Mouse (Mus musculus) liver, embryonic 13.5 days (tissue): ENCODE measurements around the gene Rabgef1. TPM values are rescaled to one million over a fixed set of nuclear protein-coding genes. Genes with fewer than 3 reads are reported as not detected.

Experiments used
- ATAC-seq: fragments of 200-750 bp; cut with Nextera tagmentation; 2 replicates; pipeline ENCODE4 v1.8.0; 2017; ENCODE audit warnings: low read depth, mild to moderate bottlenecking, moderate number of reproducible peaks, moderate library complexity
- DNase-seq: peaks from one replicate; pipeline ENCODE4 v3.0.0; 2022
- H3K27ac ChIP-seq: fragments of 300-500 bp; sonication (generic); 2 replicates; pipeline ENCODE4 v1.5.1; 2015; ENCODE audit warnings: moderate library complexity, mild to moderate bottlenecking, inconsistent platforms
- H3K27me3 ChIP-seq: fragments of 300-500 bp; sonication (generic); 2 replicates; pipeline ENCODE4 v1.6.1; 2015; ENCODE audit warnings: mild to moderate bottlenecking, inconsistent platforms
- H3K36me3 ChIP-seq: fragments of 300-500 bp; sonication (generic); 2 replicates; pipeline ENCODE4 v1.6.1; 2015; ENCODE audit warnings: mild to moderate bottlenecking, inconsistent platforms
- H3K4me1 ChIP-seq: fragments of 300-500 bp; sonication (generic); replicated peaks from 2 replicates; pipeline ENCODE4 v1.6.1; 2015; ENCODE audit warnings: inconsistent platforms
- H3K4me2 ChIP-seq: fragments of 300-500 bp; sonication (generic); 2 replicates; pipeline ENCODE4 v1.6.1; 2015; ENCODE audit warnings: inconsistent platforms, mild to moderate bottlenecking, moderate library complexity
- H3K4me3 ChIP-seq: fragments of 300-500 bp; sonication (generic); replicated peaks from 2 replicates; pipeline ENCODE4 v1.5.1; 2015; ENCODE audit warnings: mild to moderate bottlenecking, inconsistent platforms
- H3K9ac ChIP-seq: fragments of 300-500 bp; sonication (generic); 2 replicates; pipeline ENCODE4 v1.6.1; 2015; ENCODE audit warnings: mild to moderate bottlenecking, inconsistent platforms
- H3K9me3 ChIP-seq: fragments of 300-500 bp; sonication (generic); replicated peaks from 2 replicates; pipeline ENCODE4 v1.6.1; 2016; ENCODE audit warnings: inconsistent platforms
- WGBS: fragments of 180-500 bp; shearing (Covaris S2); methylation state at CpG from one replicate; pipeline ENCODE4 v1.1.7; 2015; ENCODE audit not compliant: insufficient replicate concordance; 5-methylcytosine and 5-hydroxymethylcytosine counted together
- polyA plus RNA-seq: library from polyadenylated mRNA; unstranded; fragments of >200 nt; fragmentation: Nextera tagmentation; extraction: Ambion mirVana; gene quantifications from 2 replicates; pipeline ENCODE4 v1.2.1, GENCODE M21; 2015

Rabgef1 gene
- polyA plus RNA-seq: 26.0 and 30.7 TPM in 2 replicates

GRCm38 (mm10) chr5:130171423-130171954 is at the start of gene Rabgef1:
Gene Rabgef1, plus strand, starts transcription at chr5:130171798.
- ATAC-seq: peak; percentile 86
- H3K36me3 ChIP-seq: no peaks in the 10 kb centered on the region
- WGBS: under 1% methylated on average over 57 of the region's 62 CpGs

DNA sequence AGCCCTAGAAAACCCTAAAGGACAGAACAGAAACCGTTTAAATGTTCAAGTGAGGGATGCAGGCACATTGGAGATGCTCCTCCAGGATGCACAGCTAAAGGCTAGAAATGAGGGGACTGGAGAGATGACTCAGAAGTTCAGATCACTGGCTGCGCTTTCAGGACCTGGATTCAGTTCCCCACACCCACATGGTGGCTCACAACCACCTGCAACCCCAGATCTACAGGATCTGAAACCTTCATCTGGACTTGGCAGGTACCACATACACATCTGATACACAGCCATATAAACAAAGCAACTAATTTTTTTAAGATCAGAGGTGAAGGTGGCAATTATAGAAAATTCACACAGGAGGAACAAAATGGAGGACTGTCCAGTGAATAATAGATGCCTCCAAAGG is 49.2 kb upstream of the Rabgef1 start:
- no peak overlapping the region for H3K4me3 ChIP-seq
- no peak for ATAC-seq
- H3K9ac ChIP-seq: no peak overlapping the region
- no peaks in the 10 kb centered on the region for H3K9me3 ChIP-seq
- no peak for DNase-seq
- H3K27ac ChIP-seq: no peak overlapping the region
- 72% methylated on average over 2 of the region's 2 CpGs for WGBS
- H3K4me2 ChIP-seq: no peak overlapping the region
- no peaks in the 10 kb centered on the region for H3K27me3 ChIP-seq
- H3K4me1 ChIP-seq: no peaks in the 10 kb centered on the region
- H3K36me3 ChIP-seq: 0 out of 2 replicates have a peak, but pooled peaks cover 1% of the 10 kb centered on the region

More at GRCm38 (mm10) chr5:130171423-130171954, at the start of gene Rabgef1:
- peak within 1 kb of the TSS; percentile 100 for H3K27ac ChIP-seq
- no peaks in the 10 kb centered on the region for H3K27me3 ChIP-seq
- peak; percentile 87 for DNase-seq
- H3K4me2 ChIP-seq: peak within 1 kb of the TSS; percentile 85
- H3K4me1 ChIP-seq: peaks cover 73% of the 10 kb centered on the region
- H3K9me3 ChIP-seq: no peaks in the 10 kb centered on the region
- peak within 1 kb of the TSS; percentile 96 for H3K4me3 ChIP-seq
- peak within 1 kb of the TSS; percentile 99 for H3K9ac ChIP-seq

GRCm38 (mm10) chr5:130124271-130124670 is 47.3 kb upstream of the Rabgef1 start:
- no peak for ATAC-seq
- Histone ChIP-seq H3K9me3 (no peaks in the 10 kb centered on the region), H3K36me3 (no peaks in the 10 kb centered on the region), H3K27ac (no peak overlapping the region), H3K4me3 (no peak overlapping the region), H3K4me2 (no peak overlapping the region), H3K27me3 (no peaks in the 10 kb centered on the region), H3K4me1 (no peaks in the 10 kb centered on the region), H3K9ac (no peak overlapping the region)
- no peak for DNase-seq
- WGBS: 79% methylated on average over 5 of the region's 5 CpGs

DNA sequence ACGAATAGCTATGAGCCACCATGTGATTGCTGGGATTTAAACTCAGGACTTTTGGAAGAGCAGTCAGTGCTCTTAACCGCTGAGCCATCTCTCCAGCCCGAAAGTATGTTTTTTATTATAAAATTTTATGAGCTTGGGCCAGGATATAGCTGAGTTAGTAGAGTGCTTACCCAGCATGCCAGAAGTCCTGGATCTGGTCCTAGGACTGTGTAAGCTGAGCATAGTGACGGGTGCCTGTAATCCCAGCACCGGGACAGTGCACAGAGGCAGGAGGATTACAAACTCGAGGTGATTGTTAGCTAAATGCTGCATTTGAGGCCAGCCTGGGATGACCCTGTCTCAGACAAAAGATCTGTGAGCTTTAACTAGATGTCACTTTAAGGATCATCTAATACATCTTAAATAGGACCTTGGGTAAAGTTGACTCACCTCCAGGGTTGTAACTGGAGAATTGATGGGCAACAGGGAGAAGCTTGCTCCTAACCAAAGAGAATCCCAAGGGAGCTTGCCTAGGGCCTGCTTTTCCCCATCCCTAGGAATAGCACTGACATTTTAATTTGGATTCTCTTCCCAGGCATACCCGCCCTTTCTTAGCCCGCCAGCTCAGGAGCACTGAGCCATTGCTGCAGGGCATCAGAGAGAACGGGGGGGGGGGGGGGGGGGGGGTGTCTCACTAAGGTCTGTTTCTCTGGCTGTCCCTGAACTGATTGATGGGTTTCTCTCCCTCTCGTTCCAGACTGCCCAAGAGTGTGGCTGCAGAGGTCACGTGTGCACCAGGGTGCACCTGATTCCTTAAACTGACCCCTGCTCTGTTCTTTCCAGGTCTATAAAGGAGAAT is 42.7 kb upstream of the Rabgef1 start:
- DNase-seq (no peak), ATAC-seq (no peak)
- no peaks in the 10 kb centered on the region for H3K9me3 ChIP-seq
- H3K4me2 ChIP-seq: no peak overlapping the region
- WGBS: 68% methylated on average over 10 of the region's 11 CpGs
- H3K9ac ChIP-seq: no peak overlapping the region
- no peaks in the 10 kb centered on the region for H3K4me1 ChIP-seq
- peaks cover 9% of the 10 kb centered on the region; the same call in 1 of the 2 replicates for H3K36me3 ChIP-seq
- H3K27me3 ChIP-seq: no peaks in the 10 kb centered on the region
- no peak overlapping the region for H3K4me3 ChIP-seq
- H3K27ac ChIP-seq: no peak overlapping the region

- Histone ChIP-seq H3K4me2 (no peak overlapping the region), H3K9ac (no peak overlapping the region), H3K36me3 (peaks cover 9% of the 10 kb centered on the region; the same call in 1 of the 2 replicates), H3K9me3 (no peaks in the 10 kb centered on the region), H3K27ac (no peak overlapping the region), H3K27me3 (no peaks in the 10 kb centered on the region), H3K4me1 (no peaks in the 10 kb centered on the region), H3K4me3 (no peak overlapping the region)
- no peak for DNase-seq
- no peak for ATAC-seq
- 59% methylated on average over 5 of the region's 5 CpGs for WGBS
Measured at GRCm38 (mm10) chr5:130129524-130129793, 42.1 kb upstream of the Rabgef1 start.

GRCm38 (mm10) chr5:130136597-130136996 is 35.0 kb upstream of the Rabgef1 start:
- Histone ChIP-seq H3K4me3 (no peak overlapping the region), H3K27me3 (peaks cover 3% of the 10 kb centered on the region; the same call in 1 of the 2 replicates), H3K4me1 (peaks cover 8% of the 10 kb centered on the region; the same call in 1 of the 2 replicates), H3K9ac (no peak overlapping the region), H3K9me3 (no peaks in the 10 kb centered on the region), H3K27ac (no peak overlapping the region), H3K4me2 (no peak overlapping the region), H3K36me3 (0 out of 2 replicates have a peak, but pooled peaks cover 7% of the 10 kb centered on the region)
- no peak for ATAC-seq
- 87% methylated on average over 13 of the region's 13 CpGs for WGBS
- no peak for DNase-seq

GRCm38 (mm10) chr5:130139393-130139792 is 32.2 kb upstream of the Rabgef1 start:
- H3K9me3 ChIP-seq: no peaks in the 10 kb centered on the region
- 0 out of 2 replicates have a peak, but pooled peaks cover 7% of the 10 kb centered on the region for H3K36me3 ChIP-seq
- 18% methylated on average over 8 of the region's 8 CpGs for WGBS
- H3K4me1 ChIP-seq: peaks cover 23% of the 10 kb centered on the region
- no peak overlapping the region for H3K9ac ChIP-seq
- peaks cover 10% of the 10 kb centered on the region; the same call in 1 of the 2 replicates for H3K27me3 ChIP-seq
- no peak for ATAC-seq
- H3K4me2 ChIP-seq: no peak overlapping the region
- peak; percentile 57 for DNase-seq
- no peak overlapping the region for H3K27ac ChIP-seq
- H3K4me3 ChIP-seq: no peak overlapping the region

- ATAC-seq (no peak), DNase-seq (no peak)
- Histone ChIP-seq H3K4me2 (no peak overlapping the region), H3K9ac (no peak overlapping the region), H3K4me3 (no peak overlapping the region), H3K36me3 (0 out of 2 replicates have a peak, but pooled peaks cover 2% of the 10 kb centered on the region), H3K27ac (no peak overlapping the region), H3K4me1 (peaks cover 32% of the 10 kb centered on the region), H3K27me3 (peaks cover 10% of the 10 kb centered on the region; the same call in 1 of the 2 replicates), H3K9me3 (no peaks in the 10 kb centered on the region)
- WGBS: 57% methylated on average over 5 of the region's 5 CpGs
Measured at GRCm38 (mm10) chr5:130141138-130141537, 30.5 kb upstream of the Rabgef1 start.

DNA sequence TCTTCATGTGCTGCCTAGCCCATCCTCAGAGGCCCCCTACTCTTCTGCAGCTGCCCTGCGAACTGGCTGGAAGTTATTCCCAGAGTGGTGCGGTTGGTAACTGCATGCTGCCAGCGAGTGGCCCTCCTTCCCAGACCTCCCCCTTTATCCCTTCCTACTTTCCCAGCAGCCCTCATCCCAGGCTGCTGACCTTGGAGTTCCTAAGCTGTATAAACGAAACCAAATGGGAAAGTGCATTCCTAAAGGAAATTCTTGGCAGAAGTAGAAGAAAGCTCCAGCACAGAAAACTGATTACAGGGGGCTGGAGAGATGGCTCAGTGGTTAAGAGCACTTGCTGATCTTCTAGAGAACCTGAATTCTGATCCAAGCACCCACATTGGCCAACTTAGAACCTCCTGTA is 29.6 kb upstream of the Rabgef1 start:
- ATAC-seq (no peak), DNase-seq (no peak)
- Histone ChIP-seq H3K4me2 (no peak overlapping the region), H3K9me3 (no peaks in the 10 kb centered on the region), H3K36me3 (no peaks in the 10 kb centered on the region), H3K4me1 (peaks cover 39% of the 10 kb centered on the region), H3K27me3 (peaks cover 10% of the 10 kb centered on the region; the same call in 1 of the 2 replicates), H3K4me3 (no peak overlapping the region), H3K27ac (no peak overlapping the region), H3K9ac (no peak overlapping the region)
- WGBS: 55% methylated on average over 4 of the region's 4 CpGs

- Histone ChIP-seq H3K27me3 (peaks cover 10% of the 10 kb centered on the region; the same call in 1 of the 2 replicates), H3K9ac (no peak overlapping the region), H3K9me3 (no peaks in the 10 kb centered on the region), H3K36me3 (peaks cover 9% of the 10 kb centered on the region; the same call in 1 of the 2 replicates), H3K4me2 (peak overlapping the region; percentile 96), H3K27ac (peak overlapping the region; percentile 98), H3K4me1 (peaks cover 46% of the 10 kb centered on the region), H3K4me3 (peak overlapping the region; percentile 83; the same call in 1 of the 2 replicates)
- ATAC-seq (no peak), DNase-seq (no peak)
- WGBS: 85% methylated on average over 7 of the region's 7 CpGs
Measured at GRCm38 (mm10) chr5:130143101-130143500, 28.5 kb upstream of the Rabgef1 start.

DNA sequence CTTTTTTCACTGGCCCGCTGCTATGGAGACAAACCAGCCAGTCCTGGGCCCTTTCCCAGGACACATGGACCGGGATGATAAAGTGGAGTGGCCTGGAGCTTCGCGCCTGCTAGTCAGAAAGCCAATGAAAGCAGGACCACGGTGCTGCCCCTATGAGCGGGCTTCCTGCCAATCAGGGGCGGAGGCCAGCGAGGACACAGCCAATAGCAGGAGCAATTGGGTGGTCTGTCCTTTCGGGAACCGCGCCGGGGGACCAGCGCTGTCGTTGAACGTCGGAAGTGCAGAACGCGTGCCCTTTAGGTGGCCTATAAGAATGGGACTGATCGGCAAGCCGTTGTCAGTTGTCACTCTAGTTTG is 27.6 kb upstream of the Rabgef1 start:
- peaks cover 18% of the 10 kb centered on the region for H3K36me3 ChIP-seq
- H3K4me1 ChIP-seq: peaks cover 46% of the 10 kb centered on the region
- H3K9me3 ChIP-seq: no peaks in the 10 kb centered on the region
- 2% methylated on average over 20 of the region's 20 CpGs for WGBS
- ATAC-seq (peak; percentile 55), DNase-seq (no peak)
- peaks cover 10% of the 10 kb centered on the region; the same call in 1 of the 2 replicates for H3K27me3 ChIP-seq
- H3K9ac ChIP-seq: peak overlapping the region; percentile 88
- H3K4me2 ChIP-seq: peak overlapping the region; percentile 96
- H3K27ac ChIP-seq: peak overlapping the region; percentile 98
- H3K4me3 ChIP-seq: peak overlapping the region; percentile 83
